Mouse (Mus musculus): ENCODE data around the gene Usp47.

DNA sequence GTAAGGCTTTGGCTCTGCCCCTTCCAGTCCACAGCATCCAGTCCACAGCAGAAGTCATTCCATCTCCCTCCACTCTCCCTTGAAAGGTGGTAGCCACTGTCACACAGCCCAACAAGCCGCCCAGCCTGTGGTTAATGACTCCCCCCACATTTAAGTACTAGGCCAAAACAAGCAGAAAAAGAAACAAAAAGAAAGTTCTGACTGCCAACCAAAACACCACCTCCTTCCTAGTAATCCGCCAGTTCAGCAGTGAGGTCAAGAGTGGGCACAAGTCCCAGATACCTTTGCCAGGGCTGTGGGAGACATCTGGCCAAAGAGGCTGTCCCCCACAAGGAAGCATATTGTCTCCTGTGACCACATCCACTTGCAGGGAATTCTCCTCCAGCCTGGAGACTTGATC lies 124.7 kb downstream of the Usp47 start:
- TF ChIP-seq CTCF (IDR thresholded peaks at IDR 0.05; ENCODE audit: extremely low read depth, insufficient read length, insufficient replicate concordance, low read depth, low read length) = no peak
- TF ChIP-seq POLR2A (IDR thresholded peaks at IDR 0.05; ENCODE audit: low read depth, low read length) = no peak
